Mouse (Mus musculus) kidney, postnatal 10 days (tissue): ENCODE data around the gene Zfp330.

Experiments used
- DNase-seq: peaks from one replicate; pipeline ENCODE4 v3.0.0; 2021; ENCODE audit warnings: mixed read lengths

Gene Zfp330

DNA sequence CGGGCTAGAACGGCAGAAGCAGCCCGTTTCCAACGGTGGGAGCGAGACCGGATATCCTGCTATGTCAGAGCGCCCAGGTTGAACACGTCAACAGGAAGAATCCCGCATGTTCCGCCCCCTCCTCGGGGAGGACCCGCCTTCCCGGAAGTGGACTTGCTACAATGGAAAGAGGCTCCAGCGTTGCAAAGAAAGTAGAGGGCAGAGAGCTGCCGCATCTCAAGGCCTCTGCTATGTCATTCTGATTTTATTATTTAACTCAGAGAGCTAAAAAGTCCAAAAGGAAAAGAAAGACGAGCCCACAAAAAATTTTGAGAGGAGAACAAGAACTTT is at the start of gene Zfp330:
Gene Zfp330 (minus strand): TSS at position 68 of the 330 bp plus-strand sequence.
- DNase-seq, result peak; percentile 94

DNA sequence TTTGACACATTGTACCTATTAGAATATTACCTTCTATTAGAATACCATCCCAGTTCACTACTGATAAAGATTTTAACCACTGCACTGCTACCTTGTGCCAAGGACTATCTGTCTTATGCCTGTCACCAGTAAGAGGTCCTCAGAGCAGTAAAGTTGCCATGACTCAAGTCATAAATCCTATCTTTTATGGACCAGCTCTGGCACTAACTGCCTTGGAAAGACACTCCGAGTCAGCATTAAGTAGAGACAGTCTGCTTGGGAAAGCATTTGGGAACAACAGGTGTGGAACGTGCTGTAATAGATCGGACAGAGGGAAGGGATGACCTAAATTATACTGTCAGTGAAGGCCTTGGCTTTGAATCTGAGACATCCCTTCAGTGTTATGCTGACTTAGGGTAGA is 4.0 kb upstream of the Zfp330 start:
- no peak for DNase-seq

DNA sequence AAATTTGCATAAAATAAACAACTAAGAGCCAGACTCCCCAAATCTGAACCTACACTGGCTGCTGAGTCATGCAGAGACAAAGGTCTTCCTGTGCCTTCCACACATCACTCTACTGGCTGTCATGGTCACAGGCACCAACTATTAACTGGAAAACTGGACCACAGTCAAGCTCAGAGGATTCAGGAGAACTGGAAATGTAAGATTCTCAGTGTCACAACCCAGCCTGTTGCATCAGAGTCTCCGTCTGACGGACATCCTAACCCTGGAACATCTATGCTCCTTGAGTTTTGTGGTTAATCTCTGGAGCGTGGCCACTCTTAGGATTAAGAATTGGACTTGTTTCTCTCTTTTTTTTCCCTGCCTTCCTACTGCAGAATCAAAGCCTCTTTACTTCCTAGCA is 3.4 kb upstream of the Zfp330 start:
- DNase-seq, result no peak

DNA sequence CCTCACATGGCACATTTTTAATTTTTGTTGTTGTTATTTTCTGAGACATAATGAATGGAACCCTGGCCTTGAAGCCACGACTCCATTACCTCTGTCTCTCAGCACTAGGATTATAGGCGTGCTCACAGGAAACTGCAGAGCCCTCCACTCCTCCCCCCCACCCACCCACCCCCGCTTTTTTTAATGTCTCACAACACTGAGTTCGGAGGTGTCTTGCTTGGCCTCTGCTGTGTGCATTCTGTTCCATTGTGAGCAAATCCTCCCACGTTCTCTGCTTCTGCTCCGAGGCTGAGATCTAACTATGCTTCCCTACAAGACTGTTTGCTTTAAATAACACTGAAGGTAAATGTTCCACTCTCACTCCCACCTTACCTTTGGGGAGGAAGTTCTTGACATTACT is 522 bp upstream of the Zfp330 start:
- DNase-seq, result no peak

DNA sequence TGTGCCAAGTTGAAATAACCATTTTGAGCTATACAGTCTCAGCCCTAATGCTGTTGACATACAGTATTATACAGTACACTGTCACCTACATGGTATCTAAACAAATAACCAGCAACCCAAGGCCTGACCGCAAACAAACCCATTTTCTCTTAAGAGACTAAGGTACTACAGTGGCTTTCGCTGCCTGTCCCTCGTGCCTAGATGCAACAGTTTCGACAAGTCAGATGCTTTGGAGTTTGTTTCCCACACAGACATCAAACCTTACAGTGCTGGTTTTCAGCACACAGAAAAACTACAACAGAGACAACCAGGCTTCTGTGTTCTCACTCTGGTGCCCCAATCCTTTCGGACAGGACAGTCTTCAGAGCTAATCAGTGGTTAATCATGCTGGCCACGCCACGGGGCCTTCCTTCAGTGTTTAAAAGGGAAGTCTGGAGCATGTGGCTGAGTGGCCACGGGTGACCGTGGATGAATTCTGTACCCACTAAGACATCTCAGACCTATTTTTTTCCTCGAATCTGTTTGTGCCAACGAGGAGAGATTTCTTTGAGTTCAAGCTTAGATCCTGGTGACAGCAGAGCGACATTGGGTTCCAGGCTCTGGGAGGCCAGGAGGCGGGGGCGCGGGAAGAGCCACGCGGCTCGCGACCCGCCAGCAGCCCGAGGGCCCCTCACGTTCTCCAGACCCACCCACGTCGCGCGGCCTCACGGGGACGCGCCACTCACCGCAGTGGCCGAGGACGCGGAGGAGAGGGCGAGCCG is 448 bp downstream of the Zfp330 start:
- no peak for DNase-seq

DNA sequence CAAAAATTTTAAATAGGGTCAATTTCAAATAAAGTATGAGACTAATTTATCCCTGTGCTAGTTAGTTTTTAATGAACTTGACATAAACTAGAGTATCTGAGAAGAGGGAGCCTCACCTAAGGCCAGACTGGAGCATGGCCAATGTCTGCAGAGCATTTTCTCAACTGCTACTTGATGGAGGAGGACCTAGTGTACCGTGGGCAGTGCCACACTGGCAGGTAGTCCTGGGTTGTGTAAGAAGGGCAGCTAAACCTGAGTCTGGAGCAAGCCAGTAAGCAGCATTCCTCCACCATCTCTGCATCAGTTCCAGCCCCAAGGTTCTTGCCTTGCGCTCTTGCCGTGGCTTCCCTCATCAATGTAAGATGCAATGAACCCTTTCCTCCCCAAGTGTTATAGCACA is 3.1 kb downstream of the Zfp330 start:
- DNase-seq, result no peak

DNA sequence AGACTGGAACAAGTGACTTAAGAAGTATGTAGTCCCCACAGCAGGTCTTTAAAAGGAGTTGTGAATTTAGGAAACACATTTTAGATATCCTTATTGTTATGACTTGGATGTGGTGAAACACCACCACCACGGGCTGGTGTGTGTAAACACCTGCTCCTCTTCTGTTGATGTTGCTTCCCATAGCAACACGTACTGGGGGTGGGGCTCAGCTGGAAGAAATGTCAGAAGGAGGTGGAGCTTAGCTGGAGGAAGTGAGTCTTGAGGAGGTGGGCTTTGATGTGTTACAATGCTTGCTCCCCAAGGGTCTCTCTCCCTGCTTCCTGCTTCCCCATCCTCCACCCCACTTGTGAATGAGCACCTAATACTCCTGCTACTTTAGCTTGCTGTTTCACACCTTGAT is 14.9 kb downstream of the Zfp330 start:
- DNase-seq, result no peak

DNA sequence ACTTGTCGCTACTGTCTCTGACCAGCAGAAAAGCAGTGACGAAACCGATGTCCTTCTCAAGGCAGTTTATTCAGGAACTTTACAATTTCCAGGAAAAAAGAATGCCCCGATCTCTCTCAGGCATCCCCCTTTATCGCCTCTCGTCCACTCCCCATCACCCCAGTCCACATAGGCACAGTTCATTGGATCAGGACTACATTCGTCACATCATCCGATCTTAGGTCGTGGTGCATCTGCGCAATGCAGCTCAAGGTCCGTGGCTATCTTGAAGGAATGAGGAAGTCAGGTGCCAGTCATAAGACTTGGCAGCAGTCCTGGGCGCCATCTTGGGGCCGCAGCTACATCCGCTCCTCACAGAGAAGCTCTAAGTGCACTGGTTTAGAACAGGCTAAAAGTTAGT is 19.0 kb downstream of the Zfp330 start:
- no peak for DNase-seq

DNA sequence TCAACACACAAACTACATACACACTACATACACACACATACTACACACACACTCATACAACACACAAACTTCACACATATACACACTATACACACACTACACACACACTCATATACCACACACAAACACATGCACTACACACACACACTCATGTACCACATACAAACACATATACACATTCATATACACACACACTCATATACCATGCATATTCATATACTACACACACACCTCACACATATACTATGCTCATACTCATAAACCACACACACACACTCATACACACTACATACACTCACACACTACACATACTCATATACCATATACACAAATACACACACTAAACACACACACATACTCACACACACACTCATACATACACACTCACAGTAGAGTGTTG is 27.3 kb downstream of the Zfp330 start:
- DNase-seq, result no peak

DNA sequence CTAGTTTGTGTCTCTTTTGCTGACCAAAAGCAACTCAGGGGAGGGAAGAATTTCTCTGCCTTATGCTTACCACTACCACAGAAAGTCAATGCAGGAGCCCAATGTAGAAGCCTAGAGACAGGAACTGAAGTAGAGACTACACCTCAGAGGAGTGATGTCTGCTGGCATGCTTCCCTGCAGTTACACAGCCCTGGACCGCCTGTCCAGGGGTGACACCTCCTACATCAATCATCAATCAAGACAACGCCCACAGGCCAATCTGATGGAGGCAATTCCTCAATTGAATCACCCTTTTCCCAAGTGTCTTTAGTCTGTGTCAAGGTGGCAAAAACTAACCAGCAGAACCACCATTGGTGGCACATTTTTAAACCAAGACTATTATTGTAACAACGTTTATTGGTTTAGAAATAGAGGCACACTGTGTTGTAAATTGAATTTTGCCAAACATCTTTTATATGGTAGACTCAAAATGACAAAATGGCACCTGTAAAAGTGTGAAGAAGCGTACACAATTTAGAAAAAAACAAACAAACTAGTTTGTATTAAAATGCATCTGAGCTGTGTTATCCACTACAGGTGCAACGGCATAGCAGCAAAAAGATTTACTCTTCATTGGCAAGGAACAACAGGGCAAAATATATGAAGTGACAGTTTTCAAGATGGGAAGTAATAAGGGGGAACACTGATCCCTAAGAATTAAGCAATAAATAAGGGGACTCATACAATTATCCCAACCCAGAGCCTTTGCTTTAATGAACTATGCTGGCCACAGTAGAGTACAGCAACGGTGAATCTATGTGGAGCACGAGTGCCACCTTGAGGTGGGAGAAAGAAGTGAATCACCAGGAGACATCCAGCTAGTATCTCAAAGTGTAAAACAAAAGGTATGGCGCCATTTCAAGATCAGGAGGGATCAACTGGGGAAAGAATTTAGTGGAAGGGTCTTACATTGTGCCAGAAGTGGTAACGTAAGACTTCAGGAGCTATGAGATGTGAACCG is 29.8 kb downstream of the Zfp330 start:
- peak; percentile 83 for DNase-seq
